Mouse (Mus musculus) spleen, adult 2 months (tissue): Measurements from ENCODE around the gene Immp2l. TPM values are rescaled to one million over a fixed set of nuclear protein-coding genes. Genes with fewer than 3 reads are reported as not detected.
"Not testable (repeated sequence)": the region's sequence is repeated elsewhere in the genome, so short reads cannot be mapped to it uniquely, and the experiment has no call there.

ENCODE experiments used
- DNase-seq, 2 experiments: peaks; one replicate each; pipeline versions ENCODE4 v3.0.0 to v3.0.0-alpha.2; 2012 to 2021; ENCODE audit warnings: low spot score in 2 of 2, low read depth in 1 of 2
- H3K27ac ChIP-seq: fragments of 200-500 bp; 2 replicates; pipeline ENCODE4 v1.5.1; 2012; ENCODE audit warnings: low read length, inconsistent platforms; ENCODE audit not compliant: insufficient read depth
- H3K27me3 ChIP-seq: fragments of 200-500 bp; 2 replicates; pipeline ENCODE4 v1.6.1; 2012; ENCODE audit warnings: mild to moderate bottlenecking, moderate library complexity, low read length, inconsistent platforms; ENCODE audit not compliant: control insufficient read depth, insufficient read depth
- H3K36me3 ChIP-seq: fragments of 200-500 bp; 2 replicates; pipeline ENCODE4 v1.6.1; 2012; ENCODE audit warnings: mild to moderate bottlenecking, low read length, inconsistent platforms; ENCODE audit not compliant: control insufficient read depth, insufficient read depth
- H3K4me1 ChIP-seq: fragments of 200-500 bp; 2 replicates; pipeline ENCODE4 v1.6.1; 2011; ENCODE audit warnings: inconsistent platforms; ENCODE audit not compliant: control insufficient read depth, insufficient read depth, insufficient read length
- H3K4me3 ChIP-seq: fragments of 200-500 bp; 2 replicates; pipeline ENCODE4 v1.5.1; 2011; ENCODE audit warnings: mild to moderate bottlenecking, inconsistent platforms; ENCODE audit not compliant: insufficient read depth, insufficient read length; ENCODE audit errors: extremely low read depth
- CTCF ChIP-seq: fragments of 200-500 bp; IDR thresholded peaks from 2 replicates; pipeline ENCODE4 v1.5.1; 2011; ENCODE audit warnings: mild to moderate bottlenecking, inconsistent platforms; ENCODE audit not compliant: insufficient read depth, insufficient read length, insufficient replicate concordance; ENCODE audit errors: extremely low read depth
- POLR2A ChIP-seq: fragments of 200-500 bp; IDR thresholded peaks from 2 replicates; pipeline ENCODE4 v1.6.1; 2011; ENCODE audit warnings: low read depth, low read length, inconsistent platforms
- WGBS: fragments of 180-500 bp; shearing (Covaris S2); methylation state at CpG from one replicate; pipeline ENCODE4 v1.1.7; 2018; 5-methylcytosine and 5-hydroxymethylcytosine counted together
- polyA plus RNA-seq: library from polyadenylated mRNA; depleted of rRNA; stranded (reverse); fragments of >200 nt; gene quantifications from 2 replicates; pipeline ENCODE4 v1.2.3, GENCODE M21; 2012

Gene Immp2l
- polyA plus RNA-seq, 1 experiment = 3.0 TPM

GRCm38 (mm10) chr12:41838334-41838847 is 814.5 kb downstream of the Immp2l start:
- WGBS = 73% methylated on average over 6 of the region's 6 CpGs
- H3K4me1 ChIP-seq = no peaks in the 10 kb centered on the region
- H3K27me3 ChIP-seq = no peaks in the 10 kb centered on the region
- no peak overlapping the region for H3K4me3 ChIP-seq
- H3K36me3 ChIP-seq = no peaks in the 10 kb centered on the region
- no peak overlapping the region for H3K27ac ChIP-seq
- TF ChIP-seq CTCF (no peak), POLR2A (no peak)
- no peak for DNase-seq

GRCm38 (mm10) chr12:41839241-41839640 is 815.4 kb downstream of the Immp2l start:
- Histone ChIP-seq H3K27ac (no peak overlapping the region), H3K4me1 (no peaks in the 10 kb centered on the region), H3K36me3 (no peaks in the 10 kb centered on the region), H3K4me3 (no peak overlapping the region), H3K27me3 (no peaks in the 10 kb centered on the region)
- DNase-seq = no peak
- TF ChIP-seq POLR2A (no peak), CTCF (no peak)
- WGBS = 91% methylated on average over 2 of the region's 2 CpGs

GRCm38 (mm10) chr12:41842694-41843329 is 818.9 kb downstream of the Immp2l start:
- Histone ChIP-seq H3K4me3 (no peak overlapping the region), H3K27me3 (no peaks in the 10 kb centered on the region), H3K4me1 (no peaks in the 10 kb centered on the region), H3K27ac (no peak overlapping the region), H3K36me3 (no peaks in the 10 kb centered on the region)
- 81% methylated on average over 6 of the region's 6 CpGs for WGBS
- no peak for TF ChIP-seq CTCF
- TF ChIP-seq POLR2A = no peak
- no peak for DNase-seq

- Histone ChIP-seq H3K36me3 (no peaks in the 10 kb centered on the region), H3K4me1 (no peaks in the 10 kb centered on the region), H3K27ac (no peak overlapping the region), H3K4me3 (no peak overlapping the region; the same call in 1 of the 2 replicates), H3K27me3 (no peaks in the 10 kb centered on the region)
- DNase-seq = peak in 1 of 2 experiments; percentile 9
- WGBS = 34% methylated on average over 7 of the region's 7 CpGs
- TF ChIP-seq CTCF (no peak), POLR2A (no peak)
Observed at GRCm38 (mm10) chr12:41851896-41852470, 828.1 kb downstream of the Immp2l start.

- not testable (repeated sequence) for H3K4me3 ChIP-seq, H3K4me1 ChIP-seq, H3K27ac ChIP-seq, H3K27me3 ChIP-seq, H3K36me3 ChIP-seq, DNase-seq
- WGBS = 86% methylated on average over 5 of the region's 5 CpGs
Observed at GRCm38 (mm10) chr12:41859652-41860051, 835.8 kb downstream of the Immp2l start.

GRCm38 (mm10) chr12:41868317-41868716 is 844.4 kb downstream of the Immp2l start:
- 94% methylated on average over 2 of the region's 2 CpGs for WGBS
- no peak for DNase-seq
- TF ChIP-seq POLR2A = no peak
- no peaks in the 10 kb centered on the region for H3K36me3 ChIP-seq
- H3K4me3 ChIP-seq = no peak overlapping the region
- H3K27me3 ChIP-seq = no peaks in the 10 kb centered on the region
- no peaks in the 10 kb centered on the region for H3K4me1 ChIP-seq
- H3K27ac ChIP-seq = no peak overlapping the region

GRCm38 (mm10) chr12:41874015-41874414 is 850.1 kb downstream of the Immp2l start:
- H3K27ac ChIP-seq = no peak overlapping the region
- peaks cover 4% of the 10 kb centered on the region; the same call in 1 of the 2 replicates for H3K4me1 ChIP-seq
- no peak for DNase-seq
- 85% methylated on average over 2 of the region's 2 CpGs for WGBS
- no peak overlapping the region for H3K4me3 ChIP-seq
- no peaks in the 10 kb centered on the region for H3K27me3 ChIP-seq
- TF ChIP-seq POLR2A (no peak), CTCF (no peak)
- H3K36me3 ChIP-seq = no peaks in the 10 kb centered on the region
